ENCODE assay signal across 22 mouse cellular contexts in genomic region chr12:103963288-103963687, GRCm38 (mm10). TPM values are rescaled to one million over a fixed set of nuclear protein-coding genes. Genes with fewer than 3 reads are reported as not detected.
DNase-seq lines count a peak whose midpoint lies in the region; ATAC-seq and TF ChIP-seq lines count a peak whose summit lies in the region.
"Had no signal": no experiment of that assay in that cellular context is flagged by ENCODE, and none has a peak within 500 bp of the region (broad histone marks: within the 10 kb centered on the region; RNA-seq: fewer than 3 reads in every experiment).

No protein-coding gene starts in this region.

- no peak overlapping the region for H3K4me2 ChIP-seq in midbrain, embryonic 11.5 days
- H3K4me2 ChIP-seq: heart, embryonic 15.5 days; limb, embryonic 15.5 days; midbrain, embryonic 13.5 days had no signal

- H3K27ac ChIP-seq in kidney, adult 2 months (ENCODE audit: insufficient read depth, low read depth, low read length), result no peak overlapping the region
- H3K27ac ChIP-seq in midbrain, embryonic 11.5 days (ENCODE audit: low read depth, low read length), result no peak overlapping the region
- H3K27ac ChIP-seq: forebrain, embryonic 10.5 days; heart, embryonic 15.5 days; limb, embryonic 15.5 days; midbrain, embryonic 13.5 days had no signal

- no peak for TF ChIP-seq CTCF in kidney, adult 2 months (conservative IDR thresholded peaks at IDR 0.05; ENCODE audit: insufficient read depth, insufficient read length, low read depth, low read length)
- no peak for TF ChIP-seq CTCF in Patski (IDR thresholded peaks at IDR 0.05)

- H3K4me3 ChIP-seq in kidney, adult 2 months (ENCODE audit: insufficient read depth, low read depth, low read length), result no peak overlapping the region
- no peak overlapping the region for H3K4me3 ChIP-seq in midbrain, embryonic 11.5 days (ENCODE audit: low read depth, low read length)
- H3K4me3 ChIP-seq: forebrain, embryonic 10.5 days; heart, embryonic 15.5 days; limb, embryonic 15.5 days; midbrain, embryonic 13.5 days had no signal

- in situ Hi-C loops in Patski (cut with MboI; ENCODE audit: low pct_unique_long_range_greater_than_20kb), result loop anchor here (25.0 kb wide), 1 partner anchor 401 kb away; no protein-coding TSS in a partner anchor

- CTCF ChIA-PET in Patski (lab: Charles Lee), result no interaction called here

- no peak overlapping the region for H3K9ac ChIP-seq in midbrain, embryonic 11.5 days (ENCODE audit: low read length)
- H3K9ac ChIP-seq: heart, embryonic 15.5 days; limb, embryonic 15.5 days; midbrain, embryonic 13.5 days had no signal

- 50% methylated on average over 4 of the region's 4 CpGs for WGBS in kidney, adult 2 months
- 93% methylated on average over 4 of the region's 4 CpGs for WGBS in midbrain, embryonic 11.5 days

- no peak for TF ChIP-seq POLR2A in kidney, adult 2 months (IDR thresholded peaks at IDR 0.05; ENCODE audit: low read depth, low read length)

- ATAC-seq in Patski, result peak; percentile 55
- no peak for ATAC-seq in megakaryocyte, adult 5-6 weeks (ENCODE audit: poor library complexity, severe bottlenecking)
- no peak for ATAC-seq in midbrain, embryonic 11.5 days (ENCODE audit: low FRiP score)
- ATAC-seq: inflammation-experienced regulatory T-cells, adult 6 months; midbrain, embryonic 13.5 days had no signal

- no peaks in the 10 kb centered on the region for H3K9me3 ChIP-seq in midbrain, embryonic 11.5 days (ENCODE audit: control insufficient read depth, low read length)
- H3K9me3 ChIP-seq: heart, embryonic 15.5 days; limb, embryonic 15.5 days; midbrain, embryonic 13.5 days had no signal

- intact Hi-C loops in left cerebral cortex, postnatal 36 days (cut with DNase I), result no loop called here

- H3K27me3 ChIP-seq in kidney, adult 2 months (replicated peaks; ENCODE audit: control insufficient read depth, insufficient read depth, low read length), result no peaks in the 10 kb centered on the region
- H3K27me3 ChIP-seq in Patski, result no peaks in the 10 kb centered on the region
- H3K27me3 ChIP-seq in midbrain, embryonic 11.5 days (ENCODE audit: control insufficient read depth, insufficient read depth, low read length), result no peaks in the 10 kb centered on the region
- H3K27me3 ChIP-seq: heart, embryonic 15.5 days; limb, embryonic 15.5 days; midbrain, embryonic 13.5 days had no signal

- peak; percentile 60 for DNase-seq in kidney, adult 2 months
- no peak for DNase-seq in kidney, postnatal 10 days
- no peak for DNase-seq in Patski (ENCODE audit: low read depth, low spot score)
- DNase-seq in adrenal gland, postnatal 25 days, result peak; percentile 40
- DNase-seq in kidney, postnatal 36 days, result peak; percentile 17 to 47
- DNase-seq in left cerebral cortex, postnatal 36 days (ENCODE audit: low spot score in 2 of 2), result no peak
- no peak for DNase-seq in midbrain, embryonic 11.5 days (ENCODE audit: low spot score, missing footprints)
- DNase-seq: cerebellum, adult 8-10 months; lung, postnatal 4 days; right cerebral cortex, postnatal 4 days had no signal

- POLR2A ChIA-PET in Patski (lab: Charles Lee), result interaction anchor here (0.6 kb wide), 1 partner anchor 187 kb away, joined by 4 read pairs; no protein-coding TSS in a partner anchor

- no peaks in the 10 kb centered on the region for H3K4me1 ChIP-seq in kidney, adult 2 months (ENCODE audit: control insufficient read depth, insufficient read depth, low read length)
- no peaks in the 10 kb centered on the region for H3K4me1 ChIP-seq in midbrain, embryonic 11.5 days (ENCODE audit: control insufficient read depth, insufficient read depth, low read length)
- H3K4me1 ChIP-seq: forebrain, embryonic 10.5 days; heart, embryonic 15.5 days; limb, embryonic 15.5 days; midbrain, embryonic 13.5 days had no signal

- no peaks in the 10 kb centered on the region for H3K36me3 ChIP-seq in kidney, adult 2 months (ENCODE audit: control insufficient read depth, insufficient read depth, low read length)
- H3K36me3 ChIP-seq in midbrain, embryonic 11.5 days (ENCODE audit: control insufficient read depth, insufficient read depth, low read length), result no peaks in the 10 kb centered on the region
- H3K36me3 ChIP-seq: forebrain, embryonic 10.5 days; heart, embryonic 15.5 days; limb, embryonic 15.5 days; midbrain, embryonic 13.5 days had no signal

RNA-seq across cellular contexts. Expression of gene Serpina1e, which starts 4.5 kb away (rescaled TPM):
- 0.18 and 3.5 TPM in 2 replicates for polyA plus RNA-seq in kidney, adult 2 months (2012; rRNA removed)
- 0.14 TPM for polyA plus RNA-seq in Patski (2021)
- total RNA-seq in adrenal gland, postnatal 25 days (2021), result 0.24 and 32.8 TPM in 2 replicates
- not detected for total RNA-seq in left cerebral cortex, postnatal 36 days (2021)
- total RNA-seq in megakaryocyte, adult 5-6 weeks (2015), result not detected in 2 replicates
- total RNA-seq in megakaryocyte, adult 5-6 weeks (2017), result not detected in 2 replicates
- not detected in 2 replicates for polyA plus RNA-seq in midbrain, embryonic 11.5 days (2014; fragmentation: Nextera tagmentation; extraction: Ambion mirVana)
- total RNA-seq: left cerebral cortex, postnatal 10 days; MEL had no signal
- polyA plus RNA-seq: cortical plate, adult 2 months; embryonic facial prominence, embryonic 14.5 days; forebrain, embryonic 10.5 days; hindbrain, embryonic 11.5 days; inflammation-experienced regulatory T-cells, adult 6 months had no signal

RNA-seq across cellular contexts. Expression of gene Serpina11, which starts 26.5 kb away (rescaled TPM):
- 0.11 TPM in 1 of 2 replicates, not detected in the other for polyA plus RNA-seq in kidney, adult 2 months (2012; rRNA removed)
- not detected for polyA plus RNA-seq in Patski (2021)
- total RNA-seq in adrenal gland, postnatal 25 days (2021), result not detected in 2 replicates
- not detected for total RNA-seq in left cerebral cortex, postnatal 36 days (2021)
- 0.22 and 0.34 TPM in 2 replicates for total RNA-seq in megakaryocyte, adult 5-6 weeks (2015)
- total RNA-seq in megakaryocyte, adult 5-6 weeks (2017), result 0.77 and 1.3 TPM in 2 replicates
- polyA plus RNA-seq in midbrain, embryonic 11.5 days (2014; fragmentation: Nextera tagmentation; extraction: Ambion mirVana), result not detected in 2 replicates
- total RNA-seq: left cerebral cortex, postnatal 10 days had no signal
- polyA plus RNA-seq: cortical plate, adult 2 months; embryonic facial prominence, embryonic 14.5 days; forebrain, embryonic 10.5 days; gonadal fat pad, adult 2 months; heart, embryonic 15.5 days; hindbrain, embryonic 11.5 days; inflammation-experienced regulatory T-cells, adult 6 months; limb, embryonic 15.5 days; midbrain, embryonic 13.5 days had no signal

RNA-seq across cellular contexts. Expression of gene Serpina9, which starts 50.3 kb away (rescaled TPM):
- not detected in 2 replicates for polyA plus RNA-seq in kidney, adult 2 months (2012; rRNA removed)
- 0.08 TPM for polyA plus RNA-seq in Patski (2021)
- total RNA-seq in adrenal gland, postnatal 25 days (2021), result not detected in 2 replicates
- total RNA-seq in left cerebral cortex, postnatal 36 days (2021), result 1 to 10 TPM; 2.4 to 3.2 TPM
- not detected in 2 replicates for total RNA-seq in megakaryocyte, adult 5-6 weeks (2015)
- not detected in 2 replicates for total RNA-seq in megakaryocyte, adult 5-6 weeks (2017)
- not detected in 2 replicates for polyA plus RNA-seq in midbrain, embryonic 11.5 days (2014; fragmentation: Nextera tagmentation; extraction: Ambion mirVana)
- total RNA-seq: MEL had no signal
- polyA plus RNA-seq: forebrain, embryonic 10.5 days; gonadal fat pad, adult 2 months; hindbrain, embryonic 11.5 days; midbrain, embryonic 13.5 days had no signal

RNA-seq across cellular contexts. Expression of gene Serpina1c, which starts 58.6 kb away (rescaled TPM):
- polyA plus RNA-seq in kidney, adult 2 months (2012; rRNA removed), result 3.2 and 4.0 TPM in 2 replicates
- polyA plus RNA-seq in Patski (2021), result not detected
- total RNA-seq in adrenal gland, postnatal 25 days (2021), result 41.5 TPM in 1 of 2 replicates, not detected in the other
- total RNA-seq in left cerebral cortex, postnatal 36 days (2021), result not detected
- not detected in 2 replicates for total RNA-seq in megakaryocyte, adult 5-6 weeks (2015)
- total RNA-seq in megakaryocyte, adult 5-6 weeks (2017), result not detected in 2 replicates
- not detected in 2 replicates for polyA plus RNA-seq in midbrain, embryonic 11.5 days (2014; fragmentation: Nextera tagmentation; extraction: Ambion mirVana)
- total RNA-seq: left cerebral cortex, postnatal 10 days; MEL had no signal
- polyA plus RNA-seq: cortical plate, adult 2 months; embryonic facial prominence, embryonic 14.5 days; forebrain, embryonic 10.5 days; hindbrain, embryonic 11.5 days; inflammation-experienced regulatory T-cells, adult 6 months had no signal

Comparison
In these comparisons a context has a peak if more than half of its experiments do, and no peak if none do; other contexts are left out.
1. DNase-seq: peak in kidney, adult 2 months (single experiment), adrenal gland, postnatal 25 days (single experiment) and kidney, postnatal 36 days (2 of 2); none in kidney, postnatal 10 days (single experiment), Patski (single experiment), left cerebral cortex, postnatal 36 days (0 of 2) and midbrain, embryonic 11.5 days (single experiment).